Mouse (Mus musculus) brain, embryonic 14.5 days (tissue): ENCODE measurements around the gene Supt5. TPM values are rescaled to one million over a fixed set of nuclear protein-coding genes. Genes with fewer than 3 reads are reported as not detected.
A peak's percentile ranks its signal among the peaks of the same experiment; 100 is the strongest.

ENCODE experiments used
- DNase-seq: peaks from one replicate; pipeline ENCODE4 v3.0.0-alpha.2; 2011; ENCODE audit warnings: low read depth
- CTCF ChIP-seq: fragments of 200-500 bp; IDR thresholded peaks from 2 replicates; pipeline ENCODE4 v1.5.1; 2012; ENCODE audit warnings: inconsistent platforms, mild to moderate bottlenecking, moderate library complexity, borderline replicate concordance; ENCODE audit not compliant: insufficient read depth, insufficient read length; ENCODE audit errors: extremely low read depth
- POLR2A ChIP-seq: fragments of 200-500 bp; IDR thresholded peaks from 2 replicates; pipeline ENCODE4 v1.6.1; 2012; ENCODE audit warnings: mild to moderate bottlenecking, inconsistent platforms, borderline replicate concordance; ENCODE audit not compliant: poor library complexity, insufficient read depth, insufficient read length, severe bottlenecking; ENCODE audit errors: extremely low read depth
- polyA plus RNA-seq: library from polyadenylated mRNA; depleted of rRNA; stranded (reverse); fragments of >200 nt; gene quantifications from 2 replicates; pipeline ENCODE4 v1.2.3, GENCODE M21; 2012

The Supt5 gene
- polyA plus RNA-seq, 1 experiment: 118 TPM

GRCm38 (mm10) chr7:28372251-28373108, 33.9 kb upstream of the Supt5 start, which contains the start of gene Plekhg2:
Gene Plekhg2, minus strand, starts transcription at chr7:28372599.
- TF ChIP-seq CTCF (peak; percentile 65), POLR2A (peak; percentile 59; the same call in 1 of the 2 replicates)
- DNase-seq: peak; percentile 99

DNA sequence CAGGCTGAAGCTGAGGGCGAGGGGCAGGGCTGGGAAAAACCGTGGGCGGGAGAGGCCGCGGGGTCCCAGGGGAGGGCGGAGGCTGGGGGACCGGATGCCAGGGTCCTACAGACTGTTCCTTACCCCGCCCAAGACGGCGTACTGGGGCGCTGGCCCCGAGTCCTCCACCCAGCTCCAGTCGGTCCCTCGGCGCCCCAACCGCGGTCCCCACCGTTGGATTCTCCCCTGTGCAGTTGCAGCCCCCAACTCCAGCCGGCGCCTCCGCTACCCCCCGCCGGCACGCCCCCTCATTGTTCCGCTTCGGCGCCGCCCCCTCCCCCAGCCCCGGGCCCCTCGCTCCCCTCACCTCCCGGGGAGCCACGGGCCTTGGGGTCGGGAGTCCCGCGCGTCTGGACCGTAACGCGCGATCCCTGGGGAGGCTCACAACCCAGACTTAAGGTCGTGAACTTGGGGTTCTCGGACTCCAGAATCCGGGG, 33.0 kb upstream of the Supt5 start:
- TF ChIP-seq CTCF: no peak
- 0 out of 2 replicates have a peak, but pooled peaks have one; percentile 6 for TF ChIP-seq POLR2A
- peak; percentile 66 for DNase-seq

DNA sequence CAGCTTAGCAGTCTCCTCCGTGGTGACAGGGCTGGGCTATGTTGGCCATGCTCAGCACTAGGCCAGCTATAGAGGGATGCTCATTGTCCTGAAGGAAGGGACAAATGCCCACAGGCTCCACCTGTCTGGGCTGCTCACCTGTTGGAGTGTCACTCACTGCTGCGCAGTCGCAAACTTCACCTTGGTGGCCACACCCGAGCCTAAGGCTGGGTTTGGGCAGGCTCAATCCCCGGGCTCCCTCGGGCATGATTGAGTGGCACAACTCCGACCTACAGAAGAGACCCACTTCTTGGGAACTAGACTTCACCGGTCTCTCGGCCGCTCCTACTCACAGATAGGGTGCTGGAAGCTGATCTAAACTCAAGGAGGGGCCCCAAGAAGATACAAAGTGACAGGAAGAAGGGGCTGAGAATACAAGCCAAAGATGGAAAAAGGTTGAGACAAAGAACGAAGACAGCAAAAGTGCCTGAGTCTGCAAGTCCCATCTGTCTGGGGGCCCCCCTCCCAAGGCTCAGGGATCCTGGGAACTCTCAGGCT, 32.5 kb upstream of the Supt5 start:
- DNase-seq: no peak
- TF ChIP-seq CTCF: no peak
- no peak for TF ChIP-seq POLR2A

- no peak for DNase-seq
- TF ChIP-seq POLR2A (no peak), CTCF (no peak)
Measured at GRCm38 (mm10) chr7:28370051-28370450, 31.5 kb upstream of the Supt5 start.

DNA sequence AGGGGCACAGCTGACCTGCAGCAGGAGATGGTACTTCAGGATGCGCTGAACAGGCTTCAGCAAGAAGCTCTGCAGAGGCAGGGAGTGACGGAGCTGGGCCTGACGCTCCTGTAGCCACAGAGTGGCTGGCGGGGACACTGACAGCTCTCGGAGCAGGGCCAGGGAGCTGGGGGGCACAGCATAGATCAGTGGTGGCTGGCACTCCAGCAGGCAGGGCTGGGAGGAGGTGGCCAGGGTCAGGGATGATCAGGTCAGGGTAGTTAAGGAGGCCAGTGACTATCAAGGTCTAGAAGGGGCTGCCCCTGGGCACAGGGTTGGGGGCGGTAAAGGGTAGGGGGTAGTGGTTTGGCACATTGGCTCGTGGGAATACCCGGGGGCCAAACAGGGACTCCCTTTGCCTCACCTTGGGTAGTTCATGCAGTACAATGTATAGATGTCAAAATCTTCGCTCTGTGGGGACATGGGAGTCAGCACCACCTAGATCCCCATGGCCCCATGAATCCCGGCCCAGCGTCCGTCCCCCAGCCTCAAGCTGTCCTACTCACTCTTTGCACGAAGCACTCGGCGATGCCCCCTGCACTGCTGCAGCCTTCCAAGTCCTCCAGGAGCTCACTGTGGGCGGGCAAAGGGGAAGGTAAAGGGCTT, 29.9 kb upstream of the Supt5 start:
- no peak for DNase-seq
- TF ChIP-seq POLR2A (no peak), CTCF (no peak)

DNA sequence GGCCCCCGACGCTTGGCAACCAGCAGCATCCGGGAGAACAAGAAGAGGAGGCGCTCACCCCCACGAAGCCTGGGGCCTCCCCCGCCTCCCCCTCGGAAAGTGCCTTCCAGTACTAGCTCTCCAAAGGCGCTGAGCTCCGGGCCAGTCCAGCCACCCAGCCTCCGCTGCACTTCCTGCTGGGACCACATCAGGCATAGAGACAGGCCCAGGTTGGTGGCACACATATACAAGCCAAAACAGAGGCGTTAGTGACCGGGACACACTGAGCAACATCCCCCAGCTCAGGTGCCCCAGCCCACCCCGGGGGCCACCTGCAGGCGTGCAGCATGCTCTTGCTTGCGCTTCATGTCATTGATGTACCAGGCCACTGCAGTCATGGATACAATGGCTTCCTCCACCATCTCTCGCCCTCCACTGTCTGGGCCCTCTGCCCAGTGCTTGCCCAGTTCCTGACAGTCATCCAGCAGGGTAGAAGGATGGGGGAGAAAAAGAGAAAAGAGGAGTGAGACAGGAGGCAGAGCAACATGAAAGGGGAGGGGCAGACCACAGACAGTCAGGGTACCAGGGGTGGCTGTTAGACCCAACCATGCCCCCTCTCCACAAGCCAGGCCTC, 29.2 kb upstream of the Supt5 start:
- no peak for DNase-seq
- TF ChIP-seq POLR2A (no peak), CTCF (no peak)

DNA sequence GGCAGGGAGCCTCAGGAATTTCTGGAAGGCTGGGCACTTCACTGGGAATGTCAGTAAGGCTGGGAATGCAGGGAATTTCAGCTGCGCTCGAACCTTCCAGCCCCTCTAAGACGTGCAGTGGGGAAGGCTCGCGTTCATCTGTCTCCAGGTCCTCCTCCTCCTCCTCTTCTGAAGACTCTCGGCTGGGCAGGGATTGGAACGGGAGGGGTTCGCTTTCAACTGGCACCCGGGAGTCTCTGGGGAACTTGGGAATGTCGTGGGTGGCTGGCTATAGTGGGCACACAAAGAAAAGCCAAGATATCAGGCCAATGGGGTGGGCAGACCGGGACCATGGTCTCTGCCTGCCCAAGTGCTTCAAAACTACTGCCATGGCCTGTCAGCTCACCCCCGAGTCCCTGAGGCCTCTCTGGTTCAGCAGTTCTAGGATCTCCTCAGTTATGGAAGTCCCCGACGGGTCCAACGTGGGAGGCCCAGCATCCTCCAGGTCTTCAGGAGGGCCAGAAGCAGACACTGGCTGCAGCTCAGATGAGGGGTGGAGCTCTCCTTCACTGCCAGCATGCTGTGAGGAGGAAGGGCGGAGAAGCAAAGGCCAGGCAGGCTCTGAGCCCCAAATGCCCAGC, 24.0 kb upstream of the Supt5 start:
- no peak for TF ChIP-seq POLR2A
- no peak for TF ChIP-seq CTCF
- no peak for DNase-seq

- no peak for DNase-seq
- TF ChIP-seq POLR2A (no peak), CTCF (no peak)
Measured at GRCm38 (mm10) chr7:28361647-28362341, 23.2 kb upstream of the Supt5 start.

DNA sequence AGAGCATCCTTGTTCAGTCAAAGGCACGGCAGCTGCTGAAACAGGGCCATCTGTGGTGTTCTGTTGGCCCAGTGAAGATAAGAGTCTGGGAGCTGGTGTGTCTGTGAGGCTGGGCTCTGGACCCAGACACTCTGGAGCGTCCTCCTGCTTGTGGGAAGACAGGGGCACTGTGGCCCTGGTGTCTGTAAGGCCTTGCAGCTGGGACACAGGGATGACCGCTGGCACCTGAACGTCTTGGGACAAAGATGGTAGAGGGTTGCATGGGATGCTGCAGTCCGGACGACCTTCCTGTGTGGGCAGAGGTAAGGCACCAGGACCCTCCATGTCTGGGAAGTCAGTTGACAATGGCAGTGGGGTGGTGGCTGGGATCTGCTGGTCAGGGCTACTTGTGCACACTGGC, 21.7 kb upstream of the Supt5 start:
- DNase-seq: no peak
- TF ChIP-seq POLR2A (no peak), CTCF (no peak)

DNA sequence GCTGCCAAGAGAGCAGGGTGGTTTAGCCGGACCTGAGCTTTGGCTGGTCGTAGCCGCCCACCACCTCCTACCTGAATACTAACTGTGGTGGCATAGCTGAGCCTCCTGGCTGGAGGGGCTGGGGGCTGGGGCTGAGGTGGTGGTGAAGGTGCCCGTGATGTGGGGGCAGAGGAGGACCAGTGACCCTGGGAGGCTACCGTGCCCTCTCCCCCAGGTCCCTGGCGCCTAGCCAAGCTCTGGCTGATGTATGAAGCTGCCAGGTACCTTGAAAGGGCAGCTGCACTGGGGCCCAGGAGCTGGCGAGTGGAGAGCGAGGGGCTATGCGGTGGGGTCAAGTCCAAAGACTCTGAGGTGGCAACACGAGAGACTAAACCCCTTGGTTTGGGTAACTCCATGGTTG, 21.3 kb upstream of the Supt5 start:
- no peak for DNase-seq
- TF ChIP-seq POLR2A (no peak), CTCF (no peak)

GRCm38 (mm10) chr7:28358431-28358830, 19.9 kb upstream of the Supt5 start:
- DNase-seq: no peak
- TF ChIP-seq POLR2A: no peak
- TF ChIP-seq CTCF: no peak
